Mouse (Mus musculus) cortical plate, adult 2 months (tissue): ENCODE results near the gene Dna2. TPM values are rescaled to one million over a fixed set of nuclear protein-coding genes. Genes with fewer than 3 reads are reported as not detected.

Experiments
- H3K27ac ChIP-seq: fragments of 200-500 bp; 2 replicates; pipeline ENCODE4 v1.5.1; 2012; ENCODE audit warnings: low read length, control low read depth, inconsistent platforms; ENCODE audit not compliant: insufficient read depth
- H3K4me1 ChIP-seq: fragments of 200-500 bp; 2 replicates; pipeline ENCODE4 v1.6.1; 2011; ENCODE audit warnings: low read length; ENCODE audit not compliant: control insufficient read depth, insufficient read depth
- H3K4me3 ChIP-seq: fragments of 200-500 bp; 2 replicates; pipeline ENCODE4 v1.5.1; 2011; ENCODE audit warnings: mild to moderate bottlenecking, low read length, control low read depth; ENCODE audit not compliant: insufficient read depth
- CTCF ChIP-seq: fragments of 200-500 bp; IDR thresholded peaks from 2 replicates; pipeline ENCODE4 v1.5.1; 2011; ENCODE audit warnings: mild to moderate bottlenecking, control low read depth, low read length; ENCODE audit not compliant: insufficient read depth; ENCODE audit errors: extremely low read depth
- POLR2A ChIP-seq: fragments of 200-500 bp; IDR thresholded peaks from 2 replicates; pipeline ENCODE4 v1.6.1; 2011; ENCODE audit warnings: mild to moderate bottlenecking, low read length, control low read depth; ENCODE audit not compliant: insufficient read depth; ENCODE audit errors: extremely low read depth
- polyA plus RNA-seq: library from polyadenylated mRNA; depleted of rRNA; stranded (reverse); fragments of >200 nt; gene quantifications from 2 replicates; pipeline ENCODE4 v1.2.3, GENCODE M21; 2012

Dna2 gene
- polyA plus RNA-seq, 1 experiment = 2.3 TPM

DNA sequence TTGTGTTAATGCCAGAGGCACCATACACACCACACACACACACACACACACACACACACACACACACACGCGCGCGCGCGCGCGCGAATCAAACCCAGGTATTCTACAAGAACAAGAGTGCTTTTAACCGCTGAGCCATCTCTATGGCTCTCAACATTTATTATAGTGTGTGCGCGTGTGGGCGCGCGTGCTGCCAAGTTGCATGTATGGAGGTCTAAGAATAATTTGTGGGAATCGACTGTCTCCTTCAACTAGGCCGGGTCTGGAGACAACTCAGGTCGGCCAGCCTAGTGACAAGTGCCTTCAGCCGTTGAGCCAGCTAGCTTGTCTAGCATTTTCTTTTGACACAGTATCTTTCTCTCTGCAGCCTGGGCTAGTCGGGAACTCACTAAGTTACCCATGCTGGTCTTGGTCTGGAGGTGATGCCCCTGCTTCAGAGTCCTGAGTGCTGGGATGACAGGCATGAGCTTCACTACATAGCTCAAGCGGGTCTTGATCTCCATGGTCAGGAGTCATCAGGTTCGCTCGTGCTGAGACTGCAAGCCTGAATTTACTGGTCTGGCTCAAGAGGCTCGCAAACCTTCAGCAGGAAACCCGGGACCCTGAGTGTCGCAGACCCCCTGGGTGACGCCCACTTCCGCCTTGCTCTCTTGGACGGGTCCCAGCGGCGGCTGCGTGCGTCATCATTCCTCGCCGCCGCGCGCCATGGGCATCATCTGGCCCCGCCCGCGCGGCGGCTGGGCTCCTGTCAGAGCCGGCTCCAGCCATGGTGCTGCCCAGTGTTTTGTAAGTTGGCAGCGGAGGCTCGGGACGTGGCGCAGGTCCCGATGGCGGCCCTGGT is 26.7 kb upstream of the Dna2 start, which contains the start of gene Slc25a16:
Slc25a16 (plus strand) TSS at position 709 of the 841 bp plus-strand sequence.
- no peak for TF ChIP-seq CTCF
- peak; percentile 68 for TF ChIP-seq POLR2A
- peak within 1 kb of the TSS; percentile 50; the same call in 1 of the 2 replicates for H3K27ac ChIP-seq
- peaks cover 3% of the 10 kb centered on the region; the same call in 1 of the 2 replicates for H3K4me1 ChIP-seq
- peak within 1 kb of the TSS; percentile 80 for H3K4me3 ChIP-seq

DNA sequence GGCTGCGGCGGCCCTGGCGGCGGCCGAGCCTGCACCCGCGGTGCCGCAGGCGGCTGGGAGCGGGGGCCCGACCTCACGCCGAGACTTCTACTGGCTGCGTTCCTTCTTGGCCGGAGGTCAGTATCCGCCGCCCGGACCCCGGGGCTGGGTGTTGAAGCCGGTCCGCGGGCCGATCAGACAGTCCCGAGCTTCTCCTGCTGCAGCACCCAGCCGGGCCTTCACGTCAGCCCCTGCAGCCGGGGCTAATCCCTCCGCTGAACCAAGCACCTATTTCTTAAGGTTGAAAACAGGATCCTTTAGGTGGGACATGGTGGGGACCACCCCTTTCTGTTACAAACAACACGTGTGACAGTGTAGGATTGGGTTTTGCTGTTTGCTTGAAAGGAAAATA is 26.1 kb upstream of the Dna2 start:
- Histone ChIP-seq H3K27ac (peak overlapping the region; percentile 50; the same call in 1 of the 2 replicates), H3K4me3 (peak overlapping the region; percentile 80), H3K4me1 (peaks cover 3% of the 10 kb centered on the region; the same call in 1 of the 2 replicates)
- TF ChIP-seq CTCF = no peak
- TF ChIP-seq POLR2A = no peak

DNA sequence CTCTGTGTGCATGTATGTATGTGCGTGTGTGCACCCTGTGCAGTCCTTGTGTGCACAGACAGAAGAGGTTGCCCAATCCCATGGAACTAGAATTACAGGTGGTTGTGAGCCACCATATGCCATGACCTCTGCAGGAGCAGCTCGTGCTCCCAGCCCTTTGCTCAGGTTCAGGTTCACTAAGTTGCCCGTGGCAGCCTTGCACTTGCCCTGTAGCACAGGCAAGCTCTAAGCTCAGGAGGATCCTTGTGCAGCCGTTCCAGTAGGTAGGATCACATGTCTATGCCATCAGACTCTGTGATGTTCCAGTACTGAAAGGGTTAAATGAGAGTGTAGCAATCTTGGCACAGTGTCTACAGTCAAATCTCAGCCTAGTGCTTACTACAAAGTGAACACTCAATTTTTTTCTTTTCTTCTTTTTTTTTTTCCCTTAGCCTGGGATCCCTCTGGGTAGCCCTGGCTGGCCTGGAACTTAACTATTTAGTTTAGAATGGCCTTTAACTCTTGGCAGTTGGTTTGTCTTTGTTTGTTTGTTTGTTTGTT is 22.7 kb upstream of the Dna2 start:
- Histone ChIP-seq H3K27ac (no peak overlapping the region), H3K4me1 (peaks cover 3% of the 10 kb centered on the region; the same call in 1 of the 2 replicates), H3K4me3 (no peak overlapping the region)
- TF ChIP-seq CTCF (no peak), POLR2A (no peak)

- H3K4me3 ChIP-seq = no peak overlapping the region
These were observed 14.4 kb upstream of the Dna2 start for GRCm38 (mm10) chr10:62932381-62932780.

GRCm38 (mm10) chr10:62944975-62945580 is 1.7 kb upstream of the Dna2 start:
- H3K4me3 ChIP-seq = no peak overlapping the region
- H3K4me1 ChIP-seq = no peaks in the 10 kb centered on the region
- H3K27ac ChIP-seq = no peak overlapping the region
- TF ChIP-seq CTCF (no peak), POLR2A (no peak)

More at GRCm38 (mm10) chr10:62932381-62932780, 14.4 kb upstream of the Dna2 start:
- TF ChIP-seq CTCF (no peak), POLR2A (no peak)
- H3K27ac ChIP-seq = no peak overlapping the region
- no peaks in the 10 kb centered on the region for H3K4me1 ChIP-seq

- TF ChIP-seq CTCF = no peak
- no peak for TF ChIP-seq POLR2A
- H3K4me3 ChIP-seq = no peak overlapping the region
- no peak overlapping the region for H3K27ac ChIP-seq
- no peaks in the 10 kb centered on the region for H3K4me1 ChIP-seq
These were observed 1.7 kb downstream of the Dna2 start for GRCm38 (mm10) chr10:62948551-62948950.

- Histone ChIP-seq H3K4me3 (no peak overlapping the region), H3K27ac (no peak overlapping the region), H3K4me1 (no peaks in the 10 kb centered on the region)
- TF ChIP-seq POLR2A (no peak), CTCF (no peak)
These were observed 17.1 kb downstream of the Dna2 start for GRCm38 (mm10) chr10:62963956-62964355.

- no peak for TF ChIP-seq CTCF
- TF ChIP-seq POLR2A = no peak
- Histone ChIP-seq H3K4me1 (no peaks in the 10 kb centered on the region), H3K4me3 (no peak overlapping the region), H3K27ac (no peak overlapping the region)
These were observed 19.0 kb downstream of the Dna2 start for GRCm38 (mm10) chr10:62965796-62966195.

- no peaks in the 10 kb centered on the region for H3K4me1 ChIP-seq
- no peak for TF ChIP-seq POLR2A
- TF ChIP-seq CTCF = no peak
These were observed 19.5 kb downstream of the Dna2 start for GRCm38 (mm10) chr10:62966291-62966690.

More at GRCm38 (mm10) chr10:62966291-62966690, 19.5 kb downstream of the Dna2 start:
- no peak overlapping the region for H3K27ac ChIP-seq
- H3K4me3 ChIP-seq = no peak overlapping the region
